Mouse (Mus musculus): ENCODE measurements around the gene Mtm1.
"Not testable (repeated sequence)": the region's sequence is repeated elsewhere in the genome, so short reads cannot be mapped to it uniquely, and the experiment has no call there.

Mtm1 gene

DNA sequence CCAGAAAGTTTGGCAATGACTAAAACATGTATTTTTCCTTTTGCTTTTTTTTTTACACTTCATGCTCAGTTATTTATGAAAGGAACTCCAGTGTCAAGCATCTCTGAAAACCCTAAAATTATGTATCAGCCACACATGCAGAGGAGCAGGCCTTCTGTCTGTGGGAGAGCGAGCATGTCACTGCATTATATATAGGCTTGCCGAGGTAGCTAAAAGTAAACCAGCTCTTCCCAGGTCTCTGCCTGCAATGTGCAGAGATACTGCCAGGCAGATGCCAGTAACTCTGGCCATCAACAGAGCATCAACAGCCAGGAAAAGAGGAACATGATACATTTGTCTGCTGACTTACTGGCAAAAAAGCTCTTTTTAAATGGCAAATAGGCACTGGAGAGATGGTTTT lies 83.6 kb downstream of the Mtm1 start:
- no peak for DNase-seq

DNA sequence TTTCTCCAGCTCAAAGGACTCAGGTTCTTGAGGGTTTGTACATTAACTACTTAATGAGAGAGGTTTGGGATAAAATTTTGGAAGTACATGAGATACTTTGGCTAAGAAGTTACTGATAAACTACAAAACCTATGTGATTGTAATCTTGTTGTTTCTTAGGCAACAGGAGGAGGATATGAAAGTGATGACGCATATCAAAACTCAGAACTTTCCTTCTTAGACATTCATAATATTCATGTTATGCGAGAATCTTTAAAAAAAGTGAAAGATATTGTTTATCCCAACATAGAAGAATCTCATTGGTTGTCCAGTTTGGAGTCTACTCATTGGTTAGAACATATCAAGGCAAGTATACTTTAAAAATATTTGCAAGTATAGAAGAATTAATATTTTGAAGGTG lies 85.4 kb downstream of the Mtm1 start:
- no peak for DNase-seq

DNA sequence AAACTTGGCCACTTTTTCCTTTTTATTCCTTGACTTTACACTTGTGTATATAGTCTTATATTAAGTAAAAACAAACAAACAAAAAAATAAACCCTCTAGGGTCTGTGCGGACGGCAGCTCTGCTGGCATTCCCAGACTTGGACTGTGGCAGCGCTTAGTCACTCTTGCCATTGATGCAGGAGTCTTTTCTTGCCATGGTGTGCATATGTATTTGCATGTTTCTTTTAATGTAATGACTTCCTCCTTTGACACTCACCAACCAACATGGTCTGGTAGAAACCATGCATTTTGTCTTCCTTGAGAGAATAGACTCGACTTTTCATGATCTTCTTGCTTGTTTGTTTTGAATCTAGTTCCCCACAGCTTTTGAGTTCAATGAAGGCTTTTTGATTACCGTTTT lies 91.6 kb downstream of the Mtm1 start:
- no peak for DNase-seq

DNA sequence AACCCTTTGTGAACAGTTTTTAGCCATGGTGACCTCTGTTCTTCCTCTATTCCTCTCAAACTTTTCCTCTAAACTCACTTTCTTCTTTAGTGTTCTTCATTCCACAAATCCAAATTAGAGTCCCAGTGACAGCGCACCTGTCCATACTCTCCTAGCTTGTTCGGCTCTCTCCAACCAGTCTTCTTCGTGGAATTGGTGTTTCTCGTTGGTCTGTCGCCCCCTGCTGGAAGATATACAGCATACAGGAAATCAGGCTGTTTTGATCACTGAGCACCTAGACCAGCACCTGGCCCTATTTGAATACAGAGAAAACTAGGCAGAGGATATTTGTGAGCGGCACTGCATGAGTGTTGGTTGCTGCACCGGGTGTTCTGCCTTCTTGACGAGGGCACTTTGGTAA lies 100.7 kb downstream of the Mtm1 start:
- peak; percentile 52 for DNase-seq

DNA sequence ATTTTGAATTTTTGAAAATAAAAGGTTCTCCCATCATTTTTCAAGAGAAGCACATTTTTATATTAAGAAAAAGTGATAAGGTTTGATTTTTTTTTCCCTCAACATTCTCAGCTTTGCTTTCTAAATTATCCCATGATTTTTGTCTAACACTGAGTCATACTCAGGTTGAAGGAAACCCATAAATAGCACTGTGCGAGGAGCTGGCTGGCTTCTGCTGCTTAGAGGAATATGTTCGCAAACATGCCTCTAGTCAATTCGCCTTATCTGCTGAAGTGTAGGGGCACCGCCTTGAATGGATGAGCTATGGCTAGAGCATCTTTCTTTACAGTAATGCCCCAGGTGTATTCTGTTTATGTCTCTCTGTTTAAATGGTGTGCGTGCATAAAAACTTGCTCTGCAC lies 103.8 kb downstream of the Mtm1 start:
- DNase-seq: no peak

DNA sequence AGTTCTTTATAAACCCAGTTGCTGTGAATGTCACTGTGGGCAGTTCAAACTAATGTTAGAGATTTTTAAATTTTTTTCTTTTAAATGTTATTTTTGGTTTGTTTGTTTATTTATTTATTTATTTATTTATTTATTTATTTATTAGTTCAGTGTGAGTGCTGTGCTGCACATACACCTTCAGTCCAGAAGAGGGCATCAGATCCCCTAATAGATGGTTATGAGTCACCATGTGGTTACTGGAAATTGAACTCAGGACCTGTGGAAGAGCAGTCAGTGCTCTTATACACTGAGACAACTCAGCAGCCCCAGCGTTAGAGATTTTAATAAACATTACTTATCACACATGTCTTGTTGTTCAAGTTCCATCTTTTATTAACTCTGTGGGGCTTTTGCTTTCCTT lies 141.5 kb downstream of the Mtm1 start:
- peak; percentile 14 for DNase-seq

DNA sequence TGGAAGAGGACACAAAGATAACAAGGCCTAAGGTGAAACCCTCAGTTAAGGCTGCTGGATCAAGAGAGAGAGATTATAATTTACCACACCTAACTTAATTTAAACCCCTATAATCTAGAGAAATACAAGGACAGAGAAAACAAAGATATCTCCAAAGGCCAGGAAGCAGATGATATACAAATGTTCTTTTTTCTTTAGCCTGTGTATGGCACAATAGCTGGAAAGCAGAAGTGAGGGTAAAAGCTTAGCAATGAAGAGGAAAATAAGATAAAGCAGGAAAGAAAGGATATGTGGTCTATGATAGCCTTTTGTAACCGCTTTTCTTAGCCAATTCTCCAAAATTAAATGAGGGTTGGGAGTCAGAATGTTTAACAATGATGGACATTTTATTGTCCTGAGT lies 144.8 kb downstream of the Mtm1 start:
- DNase-seq: no peak

DNA sequence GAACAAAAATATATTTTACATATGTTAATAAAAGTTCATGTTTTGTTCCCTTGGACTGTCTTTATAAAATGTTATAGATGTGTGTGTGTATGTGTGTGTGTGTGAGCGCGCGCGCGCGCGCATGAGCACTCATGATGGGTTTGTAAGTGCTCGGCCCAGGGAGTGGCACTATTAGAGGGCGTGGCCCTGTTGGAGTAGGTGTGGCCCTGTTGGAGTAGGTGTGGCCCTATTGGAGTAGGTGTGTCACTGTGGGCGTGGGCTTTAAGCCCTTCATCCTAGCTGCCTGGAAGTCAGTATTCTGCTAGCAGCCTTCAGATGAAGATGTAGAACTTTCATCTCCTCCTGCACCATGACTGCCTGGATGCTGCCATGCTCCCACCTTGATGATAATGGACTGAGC lies 151.2 kb downstream of the Mtm1 start:
- not testable (repeated sequence) for DNase-seq

DNA sequence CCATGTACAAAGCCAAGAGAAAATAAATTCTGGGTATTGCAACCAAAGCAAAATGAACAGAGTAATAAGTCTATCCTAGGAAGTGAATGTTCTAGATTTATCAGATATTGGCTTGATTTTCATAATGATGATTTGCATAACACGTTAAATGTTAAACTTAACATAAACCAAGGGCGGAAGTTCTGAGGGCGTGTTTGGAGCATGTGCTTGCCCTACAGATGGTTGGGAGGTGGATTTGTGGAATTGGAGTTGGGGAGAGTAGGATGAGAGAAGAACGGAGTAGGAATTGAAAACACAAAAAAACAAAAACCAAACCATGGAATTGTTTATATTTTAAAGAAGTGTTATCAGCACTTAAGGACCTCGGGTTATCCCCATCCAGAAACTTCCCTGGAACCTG lies 153.5 kb downstream of the Mtm1 start:
- DNase-seq: no peak

DNA sequence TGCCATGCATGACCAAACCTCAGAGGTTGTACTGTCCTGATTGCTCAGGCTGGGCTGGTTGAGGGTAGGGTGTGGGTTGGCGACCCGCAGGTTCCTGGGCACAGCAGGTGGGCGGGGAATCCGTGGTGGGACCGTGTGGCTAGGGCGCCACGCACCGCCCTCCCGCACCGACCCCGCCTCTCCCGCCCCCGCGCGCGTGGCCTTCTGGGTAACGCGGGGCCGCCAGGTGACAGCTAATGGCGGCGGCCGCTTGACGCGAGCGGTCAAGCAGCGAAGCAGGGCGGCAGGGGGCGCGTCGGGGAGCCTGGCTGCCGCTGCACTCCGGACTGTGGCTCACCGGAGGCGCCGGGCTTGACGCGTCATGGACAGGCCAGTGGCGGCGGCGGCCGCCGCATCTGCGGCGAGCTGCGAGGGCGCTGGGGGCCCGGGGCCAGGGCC lies 154.0 kb downstream of the Mtm1 start, which contains the start of gene Mtmr1:
Gene Mtmr1 (plus strand): TSS at position 207 of the 438 bp plus-strand sequence.
- DNase-seq: peak; percentile 83

DNA sequence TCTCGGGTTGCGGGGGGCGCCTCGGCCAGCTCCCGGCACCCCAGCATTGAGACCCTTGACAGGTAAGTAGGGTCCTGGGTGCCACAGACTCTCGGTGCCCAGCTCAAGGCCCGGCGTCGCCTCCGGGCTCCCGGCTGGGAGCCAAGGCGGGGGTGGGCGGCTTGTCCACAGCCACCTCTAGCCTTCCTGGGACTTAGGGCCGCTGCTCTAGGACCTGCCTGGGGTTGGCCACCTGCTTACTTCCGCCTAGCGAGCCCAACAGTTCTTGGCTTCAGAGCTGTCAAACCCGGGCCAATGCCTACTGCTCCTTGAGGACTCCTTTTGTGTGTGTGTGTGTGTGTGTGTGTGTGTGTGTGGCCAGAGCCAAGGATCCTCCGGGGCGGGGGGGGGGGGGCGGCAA lies 154.4 kb downstream of the Mtm1 start:
- peak; percentile 35 for DNase-seq
